In the genomic region with DNA sequence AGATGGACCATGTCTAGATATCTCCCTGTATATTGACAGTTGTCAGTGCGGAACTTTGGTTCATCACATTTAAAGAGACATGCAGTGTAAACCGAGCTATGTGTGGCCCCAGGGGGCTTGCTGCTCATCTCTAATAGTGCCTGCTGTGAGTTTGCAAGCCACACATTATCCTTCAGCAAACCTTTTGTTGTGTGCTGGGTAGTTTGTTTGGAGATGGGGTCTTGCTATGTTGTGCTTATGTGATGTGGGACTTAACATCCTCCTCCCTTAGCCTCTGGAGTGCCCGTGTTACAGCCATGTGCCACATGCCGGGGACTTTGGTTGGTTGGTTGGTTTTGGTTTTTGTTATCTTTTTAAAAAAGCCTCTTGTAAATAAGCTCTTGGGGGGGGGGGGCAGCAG, we compare ENCODE assay signal across 13 mouse cellular contexts. TPM values are rescaled to one million over a fixed set of nuclear protein-coding genes. Genes with fewer than 3 reads are reported as not detected.
DNase-seq lines count a peak whose midpoint lies in the region; ATAC-seq and TF ChIP-seq lines count a peak whose summit lies in the region.
"Had no signal": no experiment of that assay in that cellular context is flagged by ENCODE, and none has a peak within 500 bp of the region (broad histone marks: within the 10 kb centered on the region; RNA-seq: fewer than 3 reads in every experiment).

No protein-coding gene starts in this region.

- H3K9ac ChIP-seq in heart, embryonic 16.5 days (ENCODE audit: low read length), result no peak overlapping the region
- no peak overlapping the region for H3K9ac ChIP-seq in midbrain, embryonic 11.5 days (ENCODE audit: low read length)
- H3K9ac ChIP-seq in midbrain, embryonic 14.5 days (replicated peaks; ENCODE audit: low read length), result no peak overlapping the region
- H3K9ac ChIP-seq in embryonic facial prominence, embryonic 15.5 days, result no peak overlapping the region

- peaks cover 35% of the 10 kb centered on the region for H3K4me1 ChIP-seq in heart, embryonic 16.5 days (ENCODE audit: control insufficient read depth, insufficient read depth, low read length)
- peaks cover 22% of the 10 kb centered on the region for H3K4me1 ChIP-seq in midbrain, embryonic 11.5 days (ENCODE audit: control insufficient read depth, insufficient read depth, low read length)
- peaks cover 18% of the 10 kb centered on the region for H3K4me1 ChIP-seq in midbrain, embryonic 14.5 days (ENCODE audit: control insufficient read depth, insufficient read depth, low read length)
- H3K4me1 ChIP-seq in embryonic facial prominence, embryonic 15.5 days, result peaks cover 38% of the 10 kb centered on the region
- peaks cover 57% of the 10 kb centered on the region for H3K4me1 ChIP-seq in hindbrain, embryonic 10.5 days (replicated peaks)

- WGBS in heart, embryonic 16.5 days, result 61% methylated on average over 4 of the region's 4 CpGs
- WGBS in midbrain, embryonic 11.5 days, result 49% methylated on average over 4 of the region's 4 CpGs
- 60% methylated on average over 4 of the region's 4 CpGs for WGBS in midbrain, embryonic 14.5 days
- 55% methylated on average over 4 of the region's 4 CpGs for WGBS in embryonic facial prominence, embryonic 15.5 days
- WGBS in hindbrain, embryonic 10.5 days, result 44% methylated on average over 4 of the region's 4 CpGs

- ATAC-seq in heart, embryonic 16.5 days (replicated peaks; ENCODE audit: extremely low read depth, insufficient read depth, low FRiP score), result no peak
- ATAC-seq in midbrain, embryonic 11.5 days (ENCODE audit: low FRiP score), result no peak
- no peak for ATAC-seq in midbrain, embryonic 14.5 days (ENCODE audit: low FRiP score, low TSS enrichment)
- ATAC-seq in embryonic facial prominence, embryonic 15.5 days (ENCODE audit: insufficient number of reproducible peaks, low FRiP score, low TSS enrichment, low read depth), result no peak
- ATAC-seq: hindbrain, embryonic 16.5 days had no signal

- no peak for DNase-seq in heart, postnatal 25 days (ENCODE audit: low spot score)
- DNase-seq in midbrain, embryonic 11.5 days (ENCODE audit: low spot score, missing footprints), result peak; percentile 83
- no peak for DNase-seq in midbrain, embryonic 14.5 days
- no peak for DNase-seq in hindbrain, embryonic 10.5 days (ENCODE audit: low spot score)
- DNase-seq in right cerebral cortex, postnatal 25 days, result no peak
- DNase-seq: cerebellum, adult 8-10 months; kidney, adult 8-10 months; right cerebral cortex, postnatal 14 days; thymus, postnatal 25 days had no signal

- intact Hi-C loops in heart, postnatal 25 days (cut with DNase I), result no loop called here

- H3K79me2 ChIP-seq in myocyte (ENCODE audit: control insufficient read depth, insufficient read depth), result peaks cover 51% of the 10 kb centered on the region

- 0 out of 2 replicates have a peak overlapping the region, but pooled peaks have one; percentile 25 for H3K27ac ChIP-seq in heart, embryonic 16.5 days (ENCODE audit: low read length)
- H3K27ac ChIP-seq in midbrain, embryonic 11.5 days (ENCODE audit: low read depth, low read length), result no peak overlapping the region
- no peak overlapping the region for H3K27ac ChIP-seq in midbrain, embryonic 14.5 days (replicated peaks; ENCODE audit: low read depth, low read length)
- H3K27ac ChIP-seq in embryonic facial prominence, embryonic 15.5 days (replicated peaks), result 0 out of 2 replicates have a peak overlapping the region, but pooled peaks have one; percentile 72
- no peak overlapping the region for H3K27ac ChIP-seq in hindbrain, embryonic 10.5 days

- H3ac ChIP-seq in myocyte (ENCODE audit: control insufficient read depth, insufficient read length), result peak overlapping the region; percentile 14

- no peak for TF ChIP-seq POLR2A in myocyte (IDR thresholded peaks at IDR 0.05; ENCODE audit: insufficient read length, low read depth)

- H3K4me3 ChIP-seq in heart, embryonic 16.5 days (ENCODE audit: low read length), result no peak overlapping the region
- H3K4me3 ChIP-seq in midbrain, embryonic 11.5 days (ENCODE audit: low read depth, low read length), result no peak overlapping the region
- no peak overlapping the region for H3K4me3 ChIP-seq in midbrain, embryonic 14.5 days (replicated peaks; ENCODE audit: low read depth, low read length)
- no peak overlapping the region for H3K4me3 ChIP-seq in embryonic facial prominence, embryonic 15.5 days (replicated peaks)
- H3K4me3 ChIP-seq in myocyte, result peak overlapping the region; percentile 36
- H3K4me3 ChIP-seq in hindbrain, embryonic 10.5 days, result no peak overlapping the region

- no peak overlapping the region for H3K4me2 ChIP-seq in heart, embryonic 16.5 days (ENCODE audit: low read depth, low read length)
- no peak overlapping the region for H3K4me2 ChIP-seq in midbrain, embryonic 11.5 days
- no peak overlapping the region for H3K4me2 ChIP-seq in midbrain, embryonic 14.5 days (ENCODE audit: low read length)
- H3K4me2 ChIP-seq in embryonic facial prominence, embryonic 15.5 days (replicated peaks), result no peak overlapping the region
- H3K4me2 ChIP-seq in myocyte (ENCODE audit: low read depth), result peak overlapping the region; percentile 94

- H3K27me3 ChIP-seq in heart, embryonic 16.5 days (ENCODE audit: control insufficient read depth, insufficient read depth, low read length), result no peaks in the 10 kb centered on the region
- H3K27me3 ChIP-seq in midbrain, embryonic 11.5 days (ENCODE audit: control insufficient read depth, insufficient read depth, low read length), result peaks cover 4% of the 10 kb centered on the region
- no peaks in the 10 kb centered on the region for H3K27me3 ChIP-seq in midbrain, embryonic 14.5 days (ENCODE audit: control insufficient read depth, insufficient read depth, low read length)
- no peaks in the 10 kb centered on the region for H3K27me3 ChIP-seq in embryonic facial prominence, embryonic 15.5 days
- H3K27me3 ChIP-seq in myocyte (ENCODE audit: control insufficient read depth, insufficient read depth, insufficient read length), result no peaks in the 10 kb centered on the region
- no peaks in the 10 kb centered on the region for H3K27me3 ChIP-seq in hindbrain, embryonic 10.5 days (ENCODE audit: insufficient read depth, poor library complexity, severe bottlenecking)

- peaks cover 4% of the 10 kb centered on the region for H3K36me3 ChIP-seq in heart, embryonic 16.5 days (ENCODE audit: control insufficient read depth, insufficient read depth)
- no peaks in the 10 kb centered on the region for H3K36me3 ChIP-seq in midbrain, embryonic 11.5 days (ENCODE audit: control insufficient read depth, insufficient read depth, low read length)
- 0 out of 2 replicates have a peak, but pooled peaks cover 4% of the 10 kb centered on the region for H3K36me3 ChIP-seq in midbrain, embryonic 14.5 days (ENCODE audit: control insufficient read depth, insufficient read depth, low read length)
- 0 out of 2 replicates have a peak, but pooled peaks cover 4% of the 10 kb centered on the region for H3K36me3 ChIP-seq in embryonic facial prominence, embryonic 15.5 days
- H3K36me3 ChIP-seq in myocyte (ENCODE audit: control insufficient read depth, insufficient read depth), result no peaks in the 10 kb centered on the region
- H3K36me3 ChIP-seq in hindbrain, embryonic 10.5 days, result peaks cover 9% of the 10 kb centered on the region

- H3K9me3 ChIP-seq in heart, embryonic 16.5 days (replicated peaks; ENCODE audit: control insufficient read depth, low read length), result no peaks in the 10 kb centered on the region
- H3K9me3 ChIP-seq in midbrain, embryonic 11.5 days (ENCODE audit: control insufficient read depth, low read length), result no peaks in the 10 kb centered on the region
- no peaks in the 10 kb centered on the region for H3K9me3 ChIP-seq in midbrain, embryonic 14.5 days (ENCODE audit: control insufficient read depth, low read length)
- H3K9me3 ChIP-seq in embryonic facial prominence, embryonic 15.5 days (replicated peaks), result no peaks in the 10 kb centered on the region
- no peaks in the 10 kb centered on the region for H3K9me3 ChIP-seq in hindbrain, embryonic 10.5 days

TF ChIP-seq in myocyte, 11 proteins besides CTCF, POLR2A, EP300 and RAD21:
- no peak for TF ChIP-seq MAX (IDR thresholded peaks at IDR 0.05; ENCODE audit: low read depth)
- no peak for TF ChIP-seq USF1 (IDR thresholded peaks at IDR 0.05; ENCODE audit: low read depth)
- TF ChIP-seq CEBPB (IDR thresholded peaks at IDR 0.05; ENCODE audit: insufficient read depth, poor library complexity, severe bottlenecking), result no peak
- TF ChIP-seq TCF3 (IDR thresholded peaks at IDR 0.05; ENCODE audit: insufficient read length, low read depth), result no peak
- TF ChIP-seq MYOD1 (IDR thresholded peaks at IDR 0.05; ENCODE audit: control insufficient read depth in 1 of 3, insufficient read length in 2 of 3, low read depth in 2 of 3), result no peak
- TF ChIP-seq E2F4 (IDR thresholded peaks at IDR 0.05; ENCODE audit: insufficient read depth), result no peak
- TF ChIP-seq POLR2AphosphoS2 (IDR thresholded peaks at IDR 0.05; ENCODE audit: insufficient read length, low read depth), result no peak
- no peak for TF ChIP-seq MYOG (IDR thresholded peaks at IDR 0.05; ENCODE audit: control insufficient read depth in 1 of 3, insufficient read depth in 1 of 3, insufficient read length in 2 of 3, low read depth in 2 of 3)
- TF ChIP-seq TCF12 (IDR thresholded peaks at IDR 0.05; ENCODE audit: insufficient read depth, poor library complexity, severe bottlenecking), result no peak
- TF ChIP-seq SRF (IDR thresholded peaks at IDR 0.05; ENCODE audit: control insufficient read depth, insufficient read length, low read depth), result no peak
- no peak for TF ChIP-seq REST (IDR thresholded peaks at IDR 0.05; ENCODE audit: insufficient read depth, insufficient read length)

RNA-seq across cellular contexts. Expression of gene Tor3a, which starts 56.3 kb away (rescaled TPM):
- polyA plus RNA-seq in heart, embryonic 16.5 days (2015; fragmentation: Nextera tagmentation; extraction: Ambion mirVana), result 8.5 and 9.0 TPM in 2 replicates
- total RNA-seq in heart, postnatal 25 days (2021), result 10 to 100 TPM in 1 of 2 experiments, 1 to 10 TPM in 1; 9.2 to 10.6 TPM
- polyA plus RNA-seq in midbrain, embryonic 11.5 days (2014; fragmentation: Nextera tagmentation; extraction: Ambion mirVana), result 3.9 and 4.2 TPM in 2 replicates
- 1.6 and 4.6 TPM in 2 replicates for polyA plus RNA-seq in midbrain, embryonic 14.5 days (2014; fragmentation: Nextera tagmentation; extraction: Ambion mirVana)
- polyA plus RNA-seq in embryonic facial prominence, embryonic 15.5 days (2015; fragmentation: Nextera tagmentation; extraction: Ambion mirVana), result 13.7 and 15.4 TPM in 2 replicates
- 45.9 TPM for polyA plus RNA-seq in myocyte (2012; fragmentation: generic; extraction: Trizol)
- 7.2 and 7.5 TPM in 2 replicates for polyA plus RNA-seq in hindbrain, embryonic 10.5 days (2016; fragmentation: Nextera tagmentation; extraction: Ambion mirVana)

RNA-seq across cellular contexts. Expression of gene Abl2, which starts 59.2 kb away (rescaled TPM):
- 2.7 TPM in 2 replicates for polyA plus RNA-seq in heart, embryonic 16.5 days (2015; fragmentation: Nextera tagmentation; extraction: Ambion mirVana)
- 10 to 100 TPM; 19.7 to 23.5 TPM for total RNA-seq in heart, postnatal 25 days (2021)
- 4.8 and 4.9 TPM in 2 replicates for polyA plus RNA-seq in midbrain, embryonic 11.5 days (2014; fragmentation: Nextera tagmentation; extraction: Ambion mirVana)
- 9.0 and 9.8 TPM in 2 replicates for polyA plus RNA-seq in midbrain, embryonic 14.5 days (2014; fragmentation: Nextera tagmentation; extraction: Ambion mirVana)
- polyA plus RNA-seq in embryonic facial prominence, embryonic 15.5 days (2015; fragmentation: Nextera tagmentation; extraction: Ambion mirVana), result 4.0 and 4.5 TPM in 2 replicates
- polyA plus RNA-seq in myocyte (2012; fragmentation: generic; extraction: Trizol), result 17.9 TPM
- polyA plus RNA-seq in hindbrain, embryonic 10.5 days (2016; fragmentation: Nextera tagmentation; extraction: Ambion mirVana), result 5.1 and 5.3 TPM in 2 replicates

Comparison
In these comparisons a context has a peak if more than half of its experiments do, and no peak if none do; other contexts are left out.
1. H3K27ac ChIP-seq: peak in heart, embryonic 16.5 days (single experiment) and embryonic facial prominence, embryonic 15.5 days (single experiment); none in midbrain, embryonic 11.5 days (single experiment), midbrain, embryonic 14.5 days (single experiment) and hindbrain, embryonic 10.5 days (single experiment).